Mouse (Mus musculus) heart, postnatal 0 days (tissue): ENCODE results near the gene Dab1. TPM values are rescaled to one million over a fixed set of nuclear protein-coding genes. Genes with fewer than 3 reads are reported as not detected.

Source experiments
- ATAC-seq: fragments of 200-750 bp; cut with Nextera tagmentation; 2 replicates; pipeline ENCODE4 v1.8.0; 2017; ENCODE audit warnings: low read depth, moderate number of reproducible peaks, moderate library complexity; ENCODE audit not compliant: insufficient read depth
- DNase-seq: peaks from one replicate; pipeline ENCODE4 v3.0.0-alpha.2; 2016; ENCODE audit warnings: low spot score
- H3K27ac ChIP-seq: fragments of 300-500 bp; sonication (generic); 2 replicates; pipeline ENCODE4 v1.5.1; 2014; ENCODE audit warnings: low read depth, mild to moderate bottlenecking
- H3K27me3 ChIP-seq: fragments of 300-500 bp; sonication (generic); 2 replicates; pipeline ENCODE4 v1.6.1; 2014; ENCODE audit warnings: low read length, mixed read lengths; ENCODE audit not compliant: control insufficient read depth, insufficient read depth
- H3K36me3 ChIP-seq: fragments of 300-500 bp; sonication (generic); replicated peaks from 2 replicates; pipeline ENCODE4 v1.6.1; 2014; ENCODE audit warnings: low read length, mixed read lengths; ENCODE audit not compliant: control insufficient read depth, insufficient read depth
- H3K4me1 ChIP-seq: fragments of 300-500 bp; sonication (generic); 2 replicates; pipeline ENCODE4 v1.6.1; 2014; ENCODE audit warnings: antibody characterized with exemption; ENCODE audit not compliant: control insufficient read depth, insufficient read depth
- H3K4me2 ChIP-seq: fragments of 300-500 bp; sonication (generic); 2 replicates; pipeline ENCODE4 v1.6.1; 2014; ENCODE audit warnings: low read depth, mild to moderate bottlenecking, low read length, moderate library complexity
- H3K4me3 ChIP-seq: fragments of 300-500 bp; sonication (generic); 2 replicates; pipeline ENCODE4 v1.5.1; 2014; ENCODE audit warnings: low read depth, low read length
- H3K9ac ChIP-seq: fragments of 300-500 bp; sonication (generic); replicated peaks from 2 replicates; pipeline ENCODE4 v1.6.1; 2014; ENCODE audit warnings: low read depth, low read length, mixed read lengths
- H3K9me3 ChIP-seq: fragments of 300-500 bp; sonication (generic); replicated peaks from 2 replicates; pipeline ENCODE4 v1.6.1; 2016; ENCODE audit warnings: low read length; ENCODE audit not compliant: control insufficient read depth
- CTCF ChIP-seq: IDR thresholded peaks from 2 replicates; pipeline ENCODE4 v1.5.1; 2016; ENCODE audit warnings: antibody characterized with exemption, control low read depth, low read depth
- EP300 ChIP-seq: IDR thresholded peaks from 2 replicates; pipeline ENCODE4 v1.6.1; 2016; ENCODE audit warnings: antibody characterized with exemption, low read depth
- WGBS: fragments of 180-500 bp; shearing (Covaris S2); extraction: QIAGEN DNeasy Blood & Tissue Kit; methylation state at CpG from one replicate; pipeline ENCODE4 v1.1.7; 2014; 5-methylcytosine and 5-hydroxymethylcytosine counted together
- polyA plus RNA-seq: library from polyadenylated mRNA; unstranded; fragments of >200 nt; fragmentation: Nextera tagmentation; extraction: Ambion mirVana; gene quantifications from 2 replicates; pipeline ENCODE4 v1.2.1, GENCODE M21; 2015
- total RNA-seq: library from RNA; depleted of rRNA; stranded (reverse); fragments of >200 nt; gene quantifications from 2 replicates; pipeline ENCODE4 v1.2.3, GENCODE M21; 2014; ENCODE audit warnings: low replicate concordance

The Dab1 gene
- total and polyA plus RNA-seq, 2 experiments from 2014 or later = 0.27 TPM; not detected in 1

DNA sequence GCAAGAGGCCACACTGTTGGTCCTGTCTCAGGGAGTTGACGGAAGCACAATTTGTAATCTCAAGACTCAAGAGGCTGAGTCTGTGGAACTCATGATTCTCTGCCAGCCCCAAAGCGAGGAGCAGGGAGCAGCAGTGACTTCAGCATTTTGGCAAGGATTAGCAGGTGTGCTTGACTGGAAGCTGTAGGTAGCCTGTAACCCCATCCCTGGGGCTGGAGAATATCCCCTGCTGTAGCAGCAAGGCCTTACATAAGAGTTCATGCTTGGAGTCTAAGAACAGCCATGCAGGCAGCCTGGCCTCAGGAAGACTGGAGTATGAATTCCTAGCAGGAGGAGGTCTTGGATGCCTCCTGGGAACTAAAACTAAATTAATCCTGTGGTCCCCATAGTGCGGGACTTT is 849.5 kb downstream of the Dab1 start:
- TF ChIP-seq CTCF = no peak
- TF ChIP-seq EP300 = no peak
- Histone ChIP-seq H3K4me1 (no peaks in the 10 kb centered on the region), H3K9me3 (no peaks in the 10 kb centered on the region), H3K4me2 (no peak overlapping the region), H3K4me3 (no peak overlapping the region), H3K9ac (no peak overlapping the region), H3K27me3 (no peaks in the 10 kb centered on the region), H3K27ac (no peak overlapping the region), H3K36me3 (no peaks in the 10 kb centered on the region)
- DNase-seq = no peak
- ATAC-seq = no peak
- 47% methylated on average over 3 of the region's 3 CpGs for WGBS

DNA sequence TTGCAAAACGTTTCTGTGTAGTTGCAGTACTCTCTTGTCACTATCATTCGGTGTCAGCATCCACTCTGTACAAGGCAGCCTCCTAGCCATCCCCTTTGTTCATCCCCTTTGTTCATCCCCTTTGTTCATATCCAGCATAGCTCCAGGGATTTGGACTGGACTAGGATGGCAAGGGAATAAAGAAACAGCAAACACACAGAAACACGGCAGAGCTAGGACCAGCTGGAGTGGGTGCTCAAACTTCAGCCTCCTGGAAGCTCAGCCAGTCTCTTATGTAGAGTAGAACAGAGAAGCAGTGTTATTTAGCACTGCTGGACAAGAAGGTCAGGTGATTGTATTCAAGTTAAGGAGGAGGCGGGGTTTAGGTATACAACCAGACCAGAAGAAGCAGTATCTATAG is 853.8 kb downstream of the Dab1 start:
- Histone ChIP-seq H3K27ac (no peak overlapping the region), H3K9me3 (no peaks in the 10 kb centered on the region), H3K9ac (no peak overlapping the region), H3K27me3 (no peaks in the 10 kb centered on the region), H3K4me1 (no peaks in the 10 kb centered on the region), H3K4me3 (no peak overlapping the region), H3K36me3 (no peaks in the 10 kb centered on the region), H3K4me2 (no peak overlapping the region)
- WGBS = 66% methylated on average over 4 of the region's 4 CpGs
- DNase-seq (no peak), ATAC-seq (no peak)
- TF ChIP-seq EP300 (no peak), CTCF (no peak)

DNA sequence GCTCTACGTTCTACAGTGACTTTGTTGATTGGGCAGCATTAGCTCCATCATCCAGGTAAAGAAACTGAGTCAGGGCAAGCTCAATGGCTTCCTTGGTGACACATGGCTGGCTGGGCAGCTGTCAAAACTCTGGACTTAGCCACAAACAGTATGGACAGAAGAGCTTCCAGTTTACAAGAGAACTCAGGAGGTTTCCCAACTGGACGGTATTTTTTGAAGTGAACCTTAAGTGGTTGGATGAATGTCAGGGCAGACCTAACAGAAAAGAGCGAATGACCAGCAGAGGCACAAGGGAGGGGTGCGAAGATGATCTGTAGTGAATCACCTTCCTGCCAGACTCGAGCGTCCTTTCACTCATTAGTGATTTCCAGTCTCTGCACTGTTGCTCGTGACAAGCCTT is 857.7 kb downstream of the Dab1 start:
- DNase-seq (no peak), ATAC-seq (no peak)
- Histone ChIP-seq H3K27me3 (no peaks in the 10 kb centered on the region), H3K4me2 (no peak overlapping the region), H3K4me3 (no peak overlapping the region), H3K36me3 (no peaks in the 10 kb centered on the region), H3K4me1 (no peaks in the 10 kb centered on the region), H3K9ac (no peak overlapping the region), H3K9me3 (no peaks in the 10 kb centered on the region), H3K27ac (no peak overlapping the region)
- 76% methylated on average over 7 of the region's 7 CpGs for WGBS
- TF ChIP-seq CTCF (no peak), EP300 (no peak)

DNA sequence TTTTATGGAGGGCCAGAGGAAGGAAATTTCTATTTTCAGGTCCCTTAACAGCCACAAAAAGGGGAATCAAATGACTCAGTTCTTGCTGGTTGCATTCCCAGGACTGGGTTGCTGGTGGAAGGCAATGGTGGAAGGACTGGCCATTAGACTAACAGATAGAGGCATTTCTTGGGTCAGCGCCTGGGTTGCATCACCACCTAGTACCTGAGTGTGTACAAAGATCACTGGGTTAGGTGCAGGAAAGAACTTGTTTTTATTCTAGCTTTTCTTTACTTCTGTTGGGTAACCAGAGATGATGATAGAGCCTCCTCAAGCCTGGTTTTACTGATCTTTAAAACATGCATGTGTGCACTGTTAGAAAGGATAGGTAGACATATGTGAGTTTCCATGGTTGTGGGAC is 864.8 kb downstream of the Dab1 start:
- Histone ChIP-seq H3K27ac (no peak overlapping the region), H3K27me3 (no peaks in the 10 kb centered on the region), H3K4me1 (no peaks in the 10 kb centered on the region), H3K4me3 (no peak overlapping the region), H3K4me2 (no peak overlapping the region), H3K9me3 (no peaks in the 10 kb centered on the region), H3K9ac (no peak overlapping the region), H3K36me3 (no peaks in the 10 kb centered on the region)
- ATAC-seq (no peak), DNase-seq (no peak)
- 96% methylated on average over 1 of the region's 1 CpGs for WGBS
- no peak for TF ChIP-seq EP300
- TF ChIP-seq CTCF = no peak

DNA sequence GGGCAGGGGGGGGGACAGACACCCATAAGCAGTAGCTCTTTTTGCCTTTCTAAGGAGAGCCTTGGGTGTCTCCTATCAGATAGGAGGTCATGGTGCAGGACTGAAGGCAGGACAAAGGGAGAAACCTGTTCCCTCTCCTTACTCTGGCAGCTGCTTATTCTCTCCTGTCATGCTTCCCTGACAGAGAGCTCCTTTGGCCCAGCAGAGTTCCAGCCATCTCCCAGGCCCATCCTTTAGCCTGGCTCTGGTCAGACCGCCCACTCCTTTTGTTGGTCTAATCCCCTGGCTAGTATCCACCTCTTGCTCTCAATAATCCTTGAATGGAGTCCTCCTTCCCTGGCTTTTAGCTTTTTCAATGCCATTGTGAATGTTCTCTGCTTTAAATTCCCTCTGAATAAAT is 878.1 kb downstream of the Dab1 start:
- no peak for ATAC-seq

DNA sequence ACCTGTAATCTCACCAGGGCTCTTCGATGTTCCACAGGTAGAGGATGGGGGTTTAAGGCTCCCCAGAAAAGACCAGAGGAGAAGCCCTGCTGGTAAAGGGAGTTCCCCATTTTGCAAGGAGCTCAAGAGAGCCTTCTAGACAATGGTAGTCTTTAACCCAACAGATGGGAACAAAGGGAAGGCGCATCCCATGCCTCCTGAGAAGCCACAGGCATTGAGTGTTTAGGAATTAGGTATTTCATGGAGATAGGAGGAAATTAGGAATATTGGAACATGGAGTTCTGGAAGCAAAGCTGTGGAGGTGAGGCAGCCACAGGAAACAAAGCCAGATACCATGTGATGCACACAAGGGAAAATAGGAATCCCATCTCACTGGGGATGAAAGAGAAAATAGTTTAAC is 881.0 kb downstream of the Dab1 start:
- ATAC-seq (no peak), DNase-seq (no peak)
- H3K4me2 ChIP-seq = no peak overlapping the region
- WGBS = 83% methylated on average over 2 of the region's 2 CpGs
- H3K4me3 ChIP-seq = no peak overlapping the region
- no peak overlapping the region for H3K27ac ChIP-seq
- H3K27me3 ChIP-seq = no peaks in the 10 kb centered on the region
- no peak for TF ChIP-seq CTCF
- no peak for TF ChIP-seq EP300
- no peaks in the 10 kb centered on the region for H3K36me3 ChIP-seq
- H3K9ac ChIP-seq = no peak overlapping the region
- H3K4me1 ChIP-seq = no peaks in the 10 kb centered on the region
- H3K9me3 ChIP-seq = no peaks in the 10 kb centered on the region

More for the DNA sequence above, 878.1 kb downstream of the Dab1 start:
- Histone ChIP-seq H3K4me3 (no peak overlapping the region), H3K27ac (no peak overlapping the region), H3K4me1 (no peaks in the 10 kb centered on the region), H3K36me3 (no peaks in the 10 kb centered on the region), H3K27me3 (no peaks in the 10 kb centered on the region), H3K4me2 (no peak overlapping the region), H3K9me3 (no peaks in the 10 kb centered on the region), H3K9ac (no peak overlapping the region)
- TF ChIP-seq CTCF (no peak), EP300 (no peak)
- DNase-seq = no peak
- 74% methylated on average over 1 of the region's 1 CpGs for WGBS
